Mouse (Mus musculus): Measurements from ENCODE around the gene Gm10097. TPM values are rescaled to one million over a fixed set of nuclear protein-coding genes. Genes with fewer than 3 reads are reported as not detected.

Gm10097 gene
- not detected for total RNA-seq (2021)
- long read RNA-seq, experiment 1, result 0 reads
- long read RNA-seq, experiment 2, result 0 reads

GRCm38 (mm10) chr10:5068676-5069265, at the start of gene Gm10097:
TSS of gene Gm10097 (plus strand) at chr10:5069192.
- DNase-seq (ENCODE audit: low spot score in 2 of 2), result no peak

- DNase-seq (ENCODE audit: low spot score in 2 of 2), result no peak
These were observed 43.1 kb upstream of the Gm10097 start for GRCm38 (mm10) chr10:5025906-5026305.

GRCm38 (mm10) chr10:5027208-5027607, 41.8 kb upstream of the Gm10097 start:
- no peak for DNase-seq (ENCODE audit: low spot score in 2 of 2)

GRCm38 (mm10) chr10:5028301-5028700, 40.7 kb upstream of the Gm10097 start:
- DNase-seq (ENCODE audit: low spot score in 2 of 2), result no peak

GRCm38 (mm10) chr10:5029161-5029560, 39.8 kb upstream of the Gm10097 start:
- DNase-seq (ENCODE audit: low spot score in 2 of 2), result no peak

GRCm38 (mm10) chr10:5029883-5030282, 39.1 kb upstream of the Gm10097 start:
- DNase-seq (ENCODE audit: low spot score in 2 of 2), result no peak

GRCm38 (mm10) chr10:5032192-5033048, 36.6 kb upstream of the Gm10097 start:
- DNase-seq (ENCODE audit: low spot score in 2 of 2), result no peak

GRCm38 (mm10) chr10:5041254-5041653, 27.7 kb upstream of the Gm10097 start:
- no peak for DNase-seq (ENCODE audit: low spot score in 2 of 2)

GRCm38 (mm10) chr10:5044481-5044880, 24.5 kb upstream of the Gm10097 start:
- no peak for DNase-seq (ENCODE audit: low spot score in 2 of 2)

- DNase-seq (ENCODE audit: low spot score in 2 of 2), result no peak
These were observed 23.8 kb upstream of the Gm10097 start for GRCm38 (mm10) chr10:5045213-5045612.

GRCm38 (mm10) chr10:5045671-5046070, 23.3 kb upstream of the Gm10097 start:
- DNase-seq (ENCODE audit: low spot score in 2 of 2), result no peak

GRCm38 (mm10) chr10:5056243-5056735, 12.7 kb upstream of the Gm10097 start:
- no peak for DNase-seq (ENCODE audit: low spot score in 2 of 2)

- DNase-seq (ENCODE audit: low spot score in 2 of 2), result no peak
These were observed 12.1 kb upstream of the Gm10097 start for GRCm38 (mm10) chr10:5056940-5057339.

GRCm38 (mm10) chr10:5057661-5058060, 11.3 kb upstream of the Gm10097 start:
- no peak for DNase-seq (ENCODE audit: low spot score in 2 of 2)

- no peak for DNase-seq (ENCODE audit: low spot score in 2 of 2)
These were observed 10.1 kb upstream of the Gm10097 start for GRCm38 (mm10) chr10:5058876-5059275.

GRCm38 (mm10) chr10:5059983-5060382, 9.0 kb upstream of the Gm10097 start:
- no peak for DNase-seq (ENCODE audit: low spot score in 2 of 2)

- DNase-seq (ENCODE audit: low spot score in 2 of 2), result no peak
These were observed 1.9 kb upstream of the Gm10097 start for GRCm38 (mm10) chr10:5067113-5067512.

GRCm38 (mm10) chr10:5070168-5070940, 1.4 kb downstream of the Gm10097 start:
- no peak for DNase-seq (ENCODE audit: low spot score in 2 of 2)

- DNase-seq (ENCODE audit: low spot score in 2 of 2), result no peak
These were observed 1.9 kb downstream of the Gm10097 start for GRCm38 (mm10) chr10:5070941-5071231.

GRCm38 (mm10) chr10:5072054-5072453, 3.1 kb downstream of the Gm10097 start:
- no peak for DNase-seq (ENCODE audit: low spot score in 2 of 2)

GRCm38 (mm10) chr10:5075724-5076123, 6.7 kb downstream of the Gm10097 start:
- no peak for DNase-seq (ENCODE audit: low spot score in 2 of 2)
